8 mouse cellular contexts compared by ENCODE assay signal in the genomic region with DNA sequence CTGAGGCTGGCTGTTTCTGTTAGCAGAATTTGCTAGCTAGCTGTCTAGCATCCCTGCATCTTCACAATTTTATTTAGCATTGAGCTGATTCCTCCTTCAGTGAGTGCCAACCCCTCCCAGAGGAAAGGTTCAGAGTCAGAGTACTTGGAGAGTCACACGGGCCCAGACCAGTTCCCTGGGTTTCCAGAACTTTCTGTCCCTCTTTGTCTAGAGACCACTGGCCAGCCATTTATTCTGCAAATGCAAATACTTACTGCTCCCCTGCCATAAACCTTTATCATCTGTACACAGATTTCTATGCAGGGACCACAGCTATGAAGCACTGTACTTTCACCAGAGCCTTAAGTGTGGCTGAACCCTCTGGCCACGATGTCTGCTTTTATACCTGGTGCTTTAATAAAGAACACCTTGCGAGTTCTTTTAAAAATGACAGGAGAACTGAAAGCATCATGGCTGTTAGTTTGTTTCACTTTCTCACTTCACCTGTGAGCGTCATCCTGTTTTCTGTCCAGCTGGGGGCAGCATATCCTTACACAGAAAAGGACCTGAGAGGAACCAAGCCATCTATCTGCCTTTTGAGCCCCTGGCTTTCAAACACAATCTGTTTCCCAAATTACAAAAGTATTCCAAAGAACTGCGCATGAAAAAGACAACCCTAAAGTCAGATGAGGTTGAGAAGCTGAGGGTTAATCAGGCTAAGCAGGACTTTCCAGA.
A peak's percentile ranks its signal among the peaks of the same experiment; 100 is the strongest.
DNase-seq lines count a peak whose midpoint lies in the region; TF ChIP-seq lines count a peak whose summit lies in the region.

No protein-coding gene starts in this region.

- TF ChIP-seq CTCF in C2C12 (IDR thresholded peaks at IDR 0.05; ENCODE audit: control insufficient read depth, insufficient read depth, insufficient read length) = peak; percentile 0
- TF ChIP-seq CTCF in cerebellum, adult 2 months (IDR thresholded peaks at IDR 0.05; ENCODE audit: borderline replicate concordance, insufficient read depth, low read depth, low read length) = peak; percentile 45; the same call in 1 of the 2 replicates

- no peaks in the 10 kb centered on the region for H3K79me3 ChIP-seq in C2C12 (ENCODE audit: low read depth)

- H3K4me1 ChIP-seq in cerebellum, adult 2 months (ENCODE audit: control insufficient read depth, insufficient read depth, low read length) = no peaks in the 10 kb centered on the region
- no peaks in the 10 kb centered on the region for H3K4me1 ChIP-seq in megakaryocyte, embryonic 14.5 days

- H3K79me2 ChIP-seq in C2C12 (ENCODE audit: control insufficient read depth, insufficient read depth) = no peaks in the 10 kb centered on the region

- no peak overlapping the region for H3K4me3 ChIP-seq in C2C12 (ENCODE audit: insufficient read depth, poor library complexity, severe bottlenecking)
- no peak overlapping the region for H3K4me3 ChIP-seq in cerebellum, adult 2 months (replicated peaks; ENCODE audit: insufficient read depth, low read depth, low read length)
- peak overlapping the region; percentile 3 for H3K4me3 ChIP-seq in megakaryocyte, embryonic 14.5 days (replicated peaks)

- peak; percentile 3 for DNase-seq in cerebellum, adult 11 months
- DNase-seq in cerebellum, adult 11-12 months = no peak
- DNase-seq in cerebellum, adult 2 months = peak; percentile 15 to 24
- peak; percentile 8 to 49 for DNase-seq in frontal cortex, postnatal 36 days (ENCODE audit: low spot score in 2 of 2)
- DNase-seq in layer of hippocampus, adult 8-10 months (ENCODE audit: low spot score in 2 of 2) = peak; percentile 11 to 51
- DNase-seq in right cerebral cortex, postnatal 25 days = peak; percentile 27

- no peaks in the 10 kb centered on the region for H3K27me3 ChIP-seq in C2C12 (ENCODE audit: control insufficient read depth, insufficient read depth, insufficient read length)
- H3K27me3 ChIP-seq in cerebellum, adult 2 months (ENCODE audit: control insufficient read depth, insufficient read depth, low read length) = no peaks in the 10 kb centered on the region
- H3K27me3 ChIP-seq in megakaryocyte, embryonic 14.5 days (replicated peaks) = no peaks in the 10 kb centered on the region

- no peaks in the 10 kb centered on the region for H3K36me3 ChIP-seq in C2C12 (ENCODE audit: control insufficient read depth, insufficient read depth)
- no peaks in the 10 kb centered on the region for H3K36me3 ChIP-seq in megakaryocyte, embryonic 14.5 days (replicated peaks; ENCODE audit: low read length)

- no peak overlapping the region for H3ac ChIP-seq in C2C12 (ENCODE audit: control insufficient read depth, insufficient read length, low read depth)

- H3K9me3 ChIP-seq in megakaryocyte, embryonic 14.5 days = no peaks in the 10 kb centered on the region

- TF ChIP-seq POLR2A in cerebellum, adult 2 months (IDR thresholded peaks at IDR 0.05; ENCODE audit: borderline replicate concordance, insufficient read depth, low read length) = no peak

- no peak overlapping the region for H3K27ac ChIP-seq in cerebellum, adult 2 months (ENCODE audit: insufficient read depth, low read length)

- WGBS in cerebellum, adult 2 months = 40% methylated on average over 5 of the region's 5 CpGs

TF ChIP-seq in C2C12, 6 proteins besides CTCF, POLR2A, EP300 and RAD21:
- TF ChIP-seq MAX (IDR thresholded peaks at IDR 0.05) (no peak), FOSL1 (IDR thresholded peaks at IDR 0.05; ENCODE audit: insufficient read depth, low read length, poor library complexity, severe bottlenecking) (no peak), MYOD1 (IDR thresholded peaks at IDR 0.05; ENCODE audit: control insufficient read depth, insufficient read length, low read depth) (no peak), USF1 (IDR thresholded peaks at IDR 0.05; ENCODE audit: low read depth) (no peak), MYOG (IDR thresholded peaks at IDR 0.05; ENCODE audit: control insufficient read depth, extremely low read depth, insufficient read length) (no peak), CEBPB (IDR thresholded peaks at IDR 0.05; ENCODE audit: low read depth) (no peak)
